Mouse (Mus musculus): ENCODE measurements around the gene Tars2. TPM values are rescaled to one million over a fixed set of nuclear protein-coding genes. Genes with fewer than 3 reads are reported as not detected.

Tars2 gene
- total RNA-seq, 2 experiments from 2014 or later, result 42.9 to 46.2 TPM

GRCm38 (mm10) chr3:95735071-95735670 lies 24.8 kb downstream of the Tars2 start:
- DNase-seq, result no peak
- intact Hi-C loops (cut with DNase I), result no loop called here

DNA sequence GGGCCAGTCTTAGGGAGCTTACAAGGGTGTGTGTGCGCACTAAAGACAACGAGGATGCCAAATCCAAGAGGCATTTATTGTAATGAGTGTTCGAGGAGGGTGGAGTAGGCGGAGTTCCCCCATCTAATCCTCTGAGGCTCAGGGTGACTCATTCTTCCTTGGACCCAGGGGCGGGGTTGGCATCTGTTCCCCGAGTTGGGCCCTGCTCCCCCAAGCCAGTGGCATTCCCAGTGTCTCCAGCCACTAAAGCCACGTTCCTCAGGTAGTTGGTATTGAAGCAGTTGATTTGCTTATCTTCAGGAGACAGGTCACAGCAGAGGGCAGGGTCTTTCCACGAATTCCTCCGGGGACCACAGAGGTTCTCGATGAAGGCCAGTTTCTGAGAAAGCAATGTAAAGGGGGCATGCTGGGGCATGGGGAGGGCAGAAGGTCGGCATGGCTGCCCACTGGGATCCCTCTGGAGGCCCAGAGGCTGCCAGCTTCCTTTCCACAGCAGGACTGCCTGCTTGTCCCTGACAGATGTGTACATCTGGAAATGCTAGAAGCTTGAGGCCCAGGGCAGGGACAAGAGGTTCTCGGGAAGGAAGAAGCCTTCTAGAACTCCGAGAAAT lies 25.8 kb downstream of the Tars2 start:
- intact Hi-C loops (cut with DNase I), result no loop called here
- peak; percentile 44 to 45 for DNase-seq

DNA sequence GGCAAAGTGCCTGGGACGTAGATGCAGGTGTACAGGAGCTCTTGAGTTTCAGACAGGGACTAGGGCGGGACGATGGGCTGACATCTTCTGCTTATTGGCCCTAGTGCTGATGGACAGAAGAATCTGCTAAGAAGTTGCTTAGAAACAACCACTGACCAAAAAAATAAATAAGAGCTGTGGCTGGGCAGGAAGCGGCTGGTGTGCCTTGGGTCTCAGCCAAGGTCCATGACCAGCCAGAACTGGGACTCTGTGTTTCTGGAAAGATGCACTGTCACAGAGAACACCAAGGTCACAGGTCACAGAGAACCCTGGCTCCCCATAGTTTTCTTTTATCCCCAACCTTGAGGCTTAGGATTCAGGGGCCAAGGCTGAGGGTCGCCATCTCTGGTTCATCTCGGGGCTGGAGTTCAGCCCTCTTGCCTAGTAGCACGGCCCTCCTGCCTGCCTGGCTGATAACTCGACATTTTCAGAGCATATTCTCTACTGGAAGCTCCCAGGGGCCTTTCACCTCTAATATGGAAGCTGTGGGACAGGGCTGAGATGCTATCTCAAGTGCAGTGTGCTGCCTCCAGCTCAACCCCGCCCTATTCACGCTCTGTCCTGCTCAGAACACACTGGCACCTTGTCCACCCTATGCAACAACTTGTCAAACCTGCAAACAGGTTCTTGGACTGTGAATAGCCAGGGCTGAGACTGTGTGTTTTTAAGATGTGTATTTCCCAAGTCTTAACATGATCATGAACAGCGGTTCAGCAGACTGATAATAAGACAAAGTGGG lies 27.1 kb downstream of the Tars2 start:
- peak; percentile 47 to 62 for DNase-seq
- intact Hi-C loops (cut with DNase I), result no loop called here

- intact Hi-C loops (cut with DNase I), result no loop called here
- no peak for DNase-seq
Observed at GRCm38 (mm10) chr3:95732297-95732696, 27.7 kb downstream of the Tars2 start.

DNA sequence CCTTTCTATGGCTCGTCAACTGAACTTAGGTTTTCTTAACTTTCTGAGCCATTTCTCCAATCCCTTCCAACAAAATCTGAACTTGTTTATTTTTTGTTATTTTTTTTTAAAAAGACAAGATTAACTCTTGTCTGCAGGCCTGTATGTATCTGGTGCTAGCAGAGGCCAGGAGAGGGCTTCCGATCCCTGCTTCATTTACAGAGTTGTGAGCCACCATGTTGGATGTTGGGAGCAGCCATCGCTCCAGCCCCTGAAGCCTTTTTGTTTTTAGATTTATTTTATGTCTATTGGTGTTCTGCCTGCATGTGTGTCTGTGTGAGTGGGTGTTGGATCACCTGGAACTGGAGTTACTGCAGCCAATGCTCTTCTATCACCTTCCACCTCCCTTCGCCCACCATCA lies 28.2 kb downstream of the Tars2 start:
- intact Hi-C loops (cut with DNase I), result no loop called here

GRCm38 (mm10) chr3:95730431-95730830 lies 29.6 kb downstream of the Tars2 start:
- intact Hi-C loops (cut with DNase I), result no loop called here
- DNase-seq, result no peak

More for the DNA sequence above, 28.2 kb downstream of the Tars2 start:
- no peak for DNase-seq

DNA sequence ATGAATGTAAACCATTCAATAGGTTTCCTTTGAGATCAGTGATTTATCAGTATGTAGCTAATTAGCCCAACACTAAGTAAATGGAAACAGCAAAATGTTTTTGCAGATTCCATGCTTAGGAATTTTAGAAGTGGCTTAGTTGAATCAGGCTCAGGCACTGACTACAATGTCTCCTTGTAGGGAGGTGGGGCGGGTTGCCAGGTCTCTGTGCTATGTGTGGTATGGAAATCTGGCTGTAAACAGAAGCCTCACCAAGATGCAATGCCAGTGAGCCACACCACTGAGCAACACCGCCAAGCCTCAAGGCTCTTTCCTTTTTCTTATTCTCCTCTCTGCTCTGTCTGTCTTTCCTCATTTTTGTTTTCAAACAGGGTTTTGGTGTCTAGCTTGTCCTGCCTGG lies 31.1 kb downstream of the Tars2 start:
- DNase-seq, result no peak
- intact Hi-C loops (cut with DNase I), result no loop called here

GRCm38 (mm10) chr3:95726696-95727358 lies 33.2 kb downstream of the Tars2 start:
- no peak for DNase-seq
- intact Hi-C loops (cut with DNase I), result no loop called here

GRCm38 (mm10) chr3:95725863-95726262 lies 34.1 kb downstream of the Tars2 start:
- intact Hi-C loops (cut with DNase I), result no loop called here
- no peak for DNase-seq

DNA sequence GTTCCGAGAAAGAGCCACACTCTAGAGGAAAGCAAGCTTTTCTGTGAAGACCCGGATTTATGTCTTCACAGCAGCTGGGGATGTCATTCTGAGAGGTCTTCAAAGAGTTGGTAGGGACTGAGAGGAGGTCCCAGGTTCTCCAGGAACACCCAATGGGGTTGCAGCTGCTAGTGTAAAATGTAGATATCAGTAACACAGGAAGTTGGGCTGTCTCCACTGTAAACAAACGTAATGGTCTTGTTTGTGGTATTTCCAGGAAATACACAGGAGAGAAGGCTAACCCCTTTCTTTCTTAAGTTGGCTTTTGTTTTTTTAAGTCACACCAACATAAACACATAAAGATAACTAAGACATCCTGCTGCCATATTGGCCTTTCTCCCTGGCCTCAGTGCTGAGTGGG lies 37.6 kb downstream of the Tars2 start:
- intact Hi-C loops (cut with DNase I), result no loop called here
- no peak for DNase-seq

DNA sequence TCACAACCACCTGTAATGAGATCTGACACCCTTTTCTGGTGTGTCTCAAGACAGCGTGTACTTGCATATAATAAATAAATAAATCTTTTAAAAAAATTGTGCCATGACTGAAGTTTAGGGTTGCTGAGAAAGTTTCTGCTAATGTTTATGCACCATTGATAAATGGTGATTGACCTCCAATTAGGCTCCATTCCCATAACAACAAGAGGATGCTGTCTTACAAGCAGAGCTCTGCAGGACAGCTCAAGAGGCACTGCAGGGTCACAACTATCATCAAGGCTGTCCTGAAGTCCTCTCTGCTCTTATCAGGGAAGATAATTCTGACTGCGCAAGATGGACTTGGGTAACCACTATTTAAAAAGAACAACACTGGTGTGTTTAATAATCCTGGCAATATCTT lies 41.9 kb downstream of the Tars2 start:
- intact Hi-C loops (cut with DNase I), result no loop called here
- no peak for DNase-seq

DNA sequence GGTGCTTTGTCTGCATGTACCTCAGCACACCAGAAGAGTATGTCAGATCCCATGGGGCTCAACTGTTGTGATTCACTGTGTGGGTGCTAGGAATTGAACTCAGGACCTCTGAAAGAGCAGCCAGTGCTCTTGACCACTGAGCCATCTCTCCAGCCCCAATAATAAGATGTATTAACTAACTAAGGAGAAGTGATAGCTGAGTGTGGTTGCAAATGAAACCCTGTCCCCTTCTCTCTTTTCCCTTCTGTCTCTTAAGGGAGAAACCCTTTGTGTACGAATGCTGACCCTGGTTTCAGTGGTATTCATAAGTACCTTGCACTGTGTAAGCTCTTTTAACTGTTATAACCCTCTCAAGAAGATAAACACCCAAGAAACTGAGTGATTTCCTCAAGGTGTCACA lies 43.9 kb downstream of the Tars2 start:
- intact Hi-C loops (cut with DNase I), result no loop called here

DNA sequence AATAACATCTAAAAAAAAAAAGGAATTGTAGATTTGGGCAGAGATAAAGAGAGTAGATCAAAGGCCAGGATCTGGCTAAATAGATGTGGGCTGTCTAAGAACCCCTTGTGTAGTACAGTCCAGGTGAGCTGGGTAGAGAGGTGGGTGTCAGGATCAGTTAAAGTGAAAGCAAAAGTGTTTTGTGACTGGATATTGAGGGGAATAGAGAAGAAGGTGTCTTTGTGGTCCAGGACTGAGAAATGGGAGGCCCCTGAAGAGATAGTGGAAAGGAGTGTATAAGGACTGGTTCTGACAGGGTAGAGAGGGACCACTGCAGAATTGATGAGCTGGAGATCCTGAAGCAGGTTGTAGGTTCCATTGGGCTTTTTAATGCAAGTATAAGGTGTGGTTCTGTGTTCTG lies 50.0 kb downstream of the Tars2 start:
- no peak for DNase-seq
- intact Hi-C loops (cut with DNase I), result no loop called here

More for the DNA sequence above, 43.9 kb downstream of the Tars2 start:
- no peak for DNase-seq

- intact Hi-C loops (cut with DNase I), result no loop called here
- no peak for DNase-seq
Observed at GRCm38 (mm10) chr3:95709044-95709443, 51.0 kb downstream of the Tars2 start.

- intact Hi-C loops (cut with DNase I), result no loop called here
- DNase-seq, result no peak
Observed at GRCm38 (mm10) chr3:95707497-95707896, 52.5 kb downstream of the Tars2 start.

DNA sequence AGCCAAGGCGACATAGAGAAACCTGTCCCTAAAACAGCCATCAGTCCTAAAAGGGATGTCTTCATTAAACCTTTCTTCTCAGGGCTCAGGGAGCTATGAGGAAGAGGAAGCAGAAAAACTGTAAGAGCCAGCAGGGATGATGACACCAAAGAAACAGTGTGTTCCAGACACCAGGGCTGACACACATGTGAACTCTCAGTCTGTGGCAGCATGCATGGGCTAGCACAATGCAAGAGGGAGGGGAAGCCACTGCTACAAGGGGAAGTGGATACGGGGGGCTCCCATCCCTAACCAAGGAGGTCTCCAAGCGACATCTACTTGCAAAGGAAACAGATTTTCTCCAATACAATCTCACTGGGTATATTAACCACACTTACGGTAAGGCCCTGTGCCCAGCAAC lies 53.7 kb downstream of the Tars2 start:
- intact Hi-C loops (cut with DNase I), result no loop called here

DNA sequence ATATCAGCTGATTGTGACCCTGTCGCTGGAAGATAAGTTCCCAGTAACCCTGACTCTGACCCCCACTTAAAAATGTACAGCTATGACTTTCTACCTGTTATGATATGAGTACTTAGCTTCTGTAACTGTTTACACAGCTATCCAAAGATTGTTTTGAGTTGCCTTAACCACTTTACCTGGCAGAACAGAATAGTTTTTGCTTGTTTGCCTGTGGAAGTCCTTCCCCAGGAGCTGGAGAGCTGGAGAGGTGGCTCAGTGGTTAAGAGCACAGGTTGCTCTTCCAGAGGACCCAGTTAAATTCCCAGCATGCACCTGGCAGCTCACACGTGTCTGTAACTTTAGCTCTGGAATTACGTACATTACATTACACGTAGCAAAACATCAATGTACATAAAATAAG lies 55.4 kb downstream of the Tars2 start:
- no peak for DNase-seq
- intact Hi-C loops (cut with DNase I), result no loop called here

More for the DNA sequence above, 53.7 kb downstream of the Tars2 start:
- no peak for DNase-seq

- no peak for DNase-seq
- intact Hi-C loops (cut with DNase I), result loop anchor here (2.0 kb wide), 1 partner anchor 70 kb away; no protein-coding TSS in a partner anchor
Observed at GRCm38 (mm10) chr3:95703276-95703675, 56.7 kb downstream of the Tars2 start.

GRCm38 (mm10) chr3:95701877-95702540 lies 58.0 kb downstream of the Tars2 start:
- DNase-seq, result peak; percentile 80
- intact Hi-C loops (cut with DNase I), result loop anchor here (2.0 kb wide), 2 partner anchors 25 to 69 kb away; no protein-coding TSS in a partner anchor

DNA sequence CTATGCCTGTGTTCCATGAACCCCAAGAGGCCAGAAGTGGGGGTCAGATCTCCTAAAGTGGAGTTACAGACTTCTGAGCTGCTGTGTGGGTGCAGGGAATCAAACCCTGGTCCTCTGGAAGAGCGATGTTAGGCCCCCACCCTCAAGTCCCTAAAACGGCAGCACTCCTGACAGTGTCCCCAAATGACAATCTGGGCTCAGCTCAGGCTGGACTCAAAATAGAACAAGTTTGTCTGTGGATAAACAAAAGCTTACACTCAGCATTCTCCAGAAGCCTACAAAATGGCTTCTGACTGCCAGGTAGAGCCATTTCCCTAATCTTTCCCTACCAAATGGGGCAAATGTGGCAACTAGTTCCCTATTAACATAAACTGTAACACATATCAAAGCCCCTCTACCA lies 58.9 kb downstream of the Tars2 start:
- no peak for DNase-seq
- intact Hi-C loops (cut with DNase I), result loop anchor here (2.0 kb wide), 1 partner anchor 24 kb away; no protein-coding TSS in a partner anchor
